Mouse (Mus musculus) forebrain, postnatal 0 days (tissue): Measurements from ENCODE around the gene Rora. TPM values are rescaled to one million over a fixed set of nuclear protein-coding genes. Genes with fewer than 3 reads are reported as not detected.

ENCODE experiments used
- ATAC-seq: fragments of 200-750 bp; cut with Nextera tagmentation; 2 replicates; pipeline ENCODE4 v1.8.0; 2017; ENCODE audit warnings: mild to moderate bottlenecking, moderate library complexity
- DNase-seq: peaks from one replicate; pipeline ENCODE4 v3.0.0-alpha.2; 2015
- H3K27ac ChIP-seq: fragments of 300-500 bp; sonication (generic); 2 replicates; pipeline ENCODE4 v1.5.1; 2014; ENCODE audit warnings: low read depth, mild to moderate bottlenecking, antibody characterized with exemption, low read length, moderate library complexity, mixed read lengths
- H3K27me3 ChIP-seq: fragments of 300-500 bp; sonication (generic); 2 replicates; pipeline ENCODE4 v1.6.1; 2014; ENCODE audit warnings: mild to moderate bottlenecking, low read length, mixed read lengths; ENCODE audit not compliant: insufficient read depth
- H3K36me3 ChIP-seq: fragments of 300-500 bp; sonication (generic); 2 replicates; pipeline ENCODE4 v1.6.1; 2014; ENCODE audit warnings: mild to moderate bottlenecking, moderate library complexity; ENCODE audit not compliant: insufficient read depth
- H3K4me1 ChIP-seq: fragments of 300-500 bp; sonication (generic); 2 replicates; pipeline ENCODE4 v1.6.1; 2014; ENCODE audit warnings: antibody characterized with exemption; ENCODE audit not compliant: insufficient read depth
- H3K4me2 ChIP-seq: fragments of 300-500 bp; sonication (generic); 2 replicates; pipeline ENCODE4 v1.6.1; 2014; ENCODE audit warnings: low read depth, mild to moderate bottlenecking, moderate library complexity
- H3K4me3 ChIP-seq: fragments of 300-500 bp; sonication (generic); 2 replicates; pipeline ENCODE4 v1.5.1; 2014; ENCODE audit warnings: low read depth, low read length, mixed read lengths
- H3K9ac ChIP-seq: fragments of 300-500 bp; sonication (generic); 2 replicates; pipeline ENCODE4 v1.6.1; 2014; ENCODE audit warnings: mild to moderate bottlenecking
- H3K9me3 ChIP-seq: fragments of 300-500 bp; sonication (generic); 2 replicates; pipeline ENCODE4 v1.6.1; 2016; ENCODE audit warnings: low read length
- CTCF ChIP-seq: sonication (generic); IDR thresholded peaks from 2 replicates; pipeline ENCODE4 v1.5.1; 2016; ENCODE audit warnings: antibody characterized with exemption, control low read depth, low read depth
- WGBS: fragments of 180-500 bp; shearing (Covaris S2); extraction: QIAGEN DNeasy Blood & Tissue Kit; methylation state at CpG from one replicate; pipeline ENCODE4 v1.1.7; 2014; 5-methylcytosine and 5-hydroxymethylcytosine counted together
- polyA plus RNA-seq: library from polyadenylated mRNA; unstranded; fragments of >200 nt; fragmentation: Nextera tagmentation; extraction: Ambion mirVana; gene quantifications from 2 replicates; pipeline ENCODE4 v1.2.1, GENCODE M21; 2015
- total RNA-seq: library from RNA; depleted of rRNA; stranded (reverse); fragments of >200 nt; gene quantifications from 2 replicates; pipeline ENCODE4 v1.2.3, GENCODE M21; 2014

Rora gene
- total and polyA plus RNA-seq, 2 experiments from 2014 or later: 9.8 to 23.9 TPM

DNA sequence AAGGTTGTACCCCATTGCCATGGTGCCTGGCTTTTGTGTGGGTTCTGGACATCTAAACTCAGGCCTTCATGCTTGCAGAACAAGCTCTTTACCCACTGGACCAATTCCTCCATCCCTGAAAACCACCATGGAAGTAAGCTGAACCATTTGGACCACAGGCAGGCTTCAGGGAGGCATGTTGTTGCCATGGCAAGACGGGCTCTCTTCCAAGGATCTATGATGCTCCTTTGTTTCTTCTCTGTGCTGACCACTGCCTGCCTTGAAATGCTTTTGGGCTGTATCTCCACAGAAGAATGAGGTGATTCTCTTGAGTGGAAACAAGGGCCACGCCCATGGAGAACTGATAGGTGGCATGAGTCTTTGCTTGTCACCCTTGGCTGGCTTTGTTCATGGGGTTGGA, 473.0 kb downstream of the Rora start:
- H3K9me3 ChIP-seq: no peaks in the 10 kb centered on the region
- H3K36me3 ChIP-seq: no peaks in the 10 kb centered on the region
- ATAC-seq: no peak
- H3K27me3 ChIP-seq: no peaks in the 10 kb centered on the region
- H3K4me2 ChIP-seq: no peak overlapping the region
- H3K27ac ChIP-seq: no peak overlapping the region
- no peak for TF ChIP-seq CTCF
- H3K4me3 ChIP-seq: no peak overlapping the region
- no peak for DNase-seq
- WGBS: 82% methylated on average over 2 of the region's 2 CpGs
- peaks cover 6% of the 10 kb centered on the region; the same call in 1 of the 2 replicates for H3K4me1 ChIP-seq
- H3K9ac ChIP-seq: no peak overlapping the region

DNA sequence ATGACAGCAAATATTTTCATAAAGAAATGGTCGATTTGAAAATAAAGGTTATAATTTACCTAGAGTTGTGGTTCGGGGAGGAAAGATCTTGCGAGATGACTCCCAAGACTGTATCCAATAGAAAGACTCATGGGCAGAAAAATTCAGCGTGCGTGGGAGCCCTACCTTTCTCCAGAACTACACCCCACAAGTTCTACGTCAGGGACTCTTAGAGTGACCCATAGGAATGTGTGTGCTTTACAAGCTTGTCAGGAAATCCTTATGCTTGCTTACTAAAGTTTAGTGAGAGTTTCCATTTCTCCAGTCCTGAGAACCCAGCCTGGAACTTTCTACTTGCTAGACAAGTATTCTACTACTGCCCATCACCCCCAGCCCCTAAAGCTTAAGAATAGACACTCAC, 474.7 kb downstream of the Rora start:
- no peak overlapping the region for H3K4me2 ChIP-seq
- H3K9me3 ChIP-seq: no peaks in the 10 kb centered on the region
- WGBS: 89% methylated on average over 6 of the region's 6 CpGs
- no peak for TF ChIP-seq CTCF
- no peak for ATAC-seq
- H3K9ac ChIP-seq: no peak overlapping the region
- H3K4me3 ChIP-seq: no peak overlapping the region
- H3K36me3 ChIP-seq: no peaks in the 10 kb centered on the region
- peaks cover 6% of the 10 kb centered on the region; the same call in 1 of the 2 replicates for H3K4me1 ChIP-seq
- no peak overlapping the region for H3K27ac ChIP-seq
- H3K27me3 ChIP-seq: no peaks in the 10 kb centered on the region
- no peak for DNase-seq

DNA sequence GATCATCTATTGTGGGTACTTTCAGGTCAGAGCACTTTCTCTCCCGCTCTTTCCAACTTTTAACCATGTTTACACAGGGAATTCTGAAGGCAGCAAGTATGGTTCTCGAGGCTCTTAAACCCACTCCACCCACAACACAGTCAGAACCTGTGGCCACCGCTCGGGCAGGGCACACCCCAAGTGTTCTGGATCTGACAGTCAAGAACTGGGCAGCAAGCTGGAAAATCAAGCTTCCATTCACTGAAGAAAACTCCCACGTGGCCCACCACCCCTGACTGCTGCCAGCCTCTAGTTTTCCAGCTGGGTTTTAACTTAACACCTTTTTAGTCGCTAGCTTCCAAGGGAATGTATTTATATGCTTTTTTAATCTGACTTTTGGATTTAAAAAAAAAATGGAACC, 479.4 kb downstream of the Rora start:
- Histone ChIP-seq H3K4me2 (no peak overlapping the region), H3K9me3 (no peaks in the 10 kb centered on the region), H3K36me3 (no peaks in the 10 kb centered on the region), H3K27ac (no peak overlapping the region), H3K9ac (no peak overlapping the region), H3K4me1 (peaks cover 3% of the 10 kb centered on the region; the same call in 1 of the 2 replicates), H3K4me3 (no peak overlapping the region), H3K27me3 (no peaks in the 10 kb centered on the region)
- ATAC-seq (no peak), DNase-seq (no peak)
- WGBS: 85% methylated on average over 6 of the region's 6 CpGs
- no peak for TF ChIP-seq CTCF

DNA sequence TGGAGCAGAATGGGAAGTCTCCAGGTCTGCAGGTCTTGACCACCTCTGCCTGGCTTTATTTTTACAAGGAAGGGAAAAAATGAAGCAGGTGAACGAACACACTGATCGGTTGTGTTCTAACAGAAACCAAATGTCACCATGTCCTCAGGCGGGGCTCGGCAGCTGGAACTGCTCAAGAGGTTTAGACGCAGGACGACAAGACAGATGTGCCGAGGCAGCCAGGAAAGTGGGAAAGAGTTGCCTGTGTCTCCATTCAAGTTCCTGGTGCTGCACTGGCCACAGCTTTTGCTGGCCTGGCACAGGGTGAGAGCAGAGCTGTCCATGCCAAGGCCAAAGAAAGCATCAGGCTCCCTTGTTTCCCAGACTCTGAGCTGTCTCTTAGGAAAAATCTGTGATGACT, 480.1 kb downstream of the Rora start:
- TF ChIP-seq CTCF: no peak

DNA sequence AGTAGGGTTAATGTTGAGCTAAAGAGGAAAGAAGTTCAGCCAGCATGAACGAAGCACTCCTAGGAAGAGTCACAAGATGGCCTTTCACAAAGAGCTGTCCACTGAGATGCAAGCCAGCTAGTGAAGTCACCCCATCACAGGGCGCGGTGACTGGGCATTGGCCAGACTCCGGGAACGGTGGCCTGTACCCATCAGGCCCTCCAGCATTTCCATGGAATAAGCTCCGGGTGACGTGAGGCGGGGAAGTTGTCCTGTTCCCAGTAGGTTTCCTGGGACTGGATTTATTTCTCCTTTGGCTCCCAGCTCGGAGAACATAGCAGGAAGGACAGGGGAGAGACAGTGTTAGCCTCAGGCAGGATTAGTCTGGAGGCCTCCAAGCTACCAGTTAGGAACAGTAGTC, 481.0 kb downstream of the Rora start:
- Histone ChIP-seq H3K9ac (no peak overlapping the region), H3K4me3 (no peak overlapping the region), H3K27ac (no peak overlapping the region), H3K36me3 (no peaks in the 10 kb centered on the region), H3K27me3 (no peaks in the 10 kb centered on the region), H3K4me1 (peaks cover 3% of the 10 kb centered on the region; the same call in 1 of the 2 replicates), H3K4me2 (no peak overlapping the region), H3K9me3 (no peaks in the 10 kb centered on the region)
- 80% methylated on average over 9 of the region's 9 CpGs for WGBS
- no peak for TF ChIP-seq CTCF
- ATAC-seq (no peak), DNase-seq (no peak)

More for the DNA sequence above, 480.1 kb downstream of the Rora start:
- no peak overlapping the region for H3K4me3 ChIP-seq
- ATAC-seq (no peak), DNase-seq (no peak)
- no peak overlapping the region for H3K27ac ChIP-seq
- no peak overlapping the region for H3K9ac ChIP-seq
- WGBS: 83% methylated on average over 7 of the region's 7 CpGs
- no peaks in the 10 kb centered on the region for H3K9me3 ChIP-seq
- no peaks in the 10 kb centered on the region for H3K27me3 ChIP-seq
- H3K36me3 ChIP-seq: no peaks in the 10 kb centered on the region
- H3K4me1 ChIP-seq: peaks cover 3% of the 10 kb centered on the region; the same call in 1 of the 2 replicates
- H3K4me2 ChIP-seq: no peak overlapping the region

DNA sequence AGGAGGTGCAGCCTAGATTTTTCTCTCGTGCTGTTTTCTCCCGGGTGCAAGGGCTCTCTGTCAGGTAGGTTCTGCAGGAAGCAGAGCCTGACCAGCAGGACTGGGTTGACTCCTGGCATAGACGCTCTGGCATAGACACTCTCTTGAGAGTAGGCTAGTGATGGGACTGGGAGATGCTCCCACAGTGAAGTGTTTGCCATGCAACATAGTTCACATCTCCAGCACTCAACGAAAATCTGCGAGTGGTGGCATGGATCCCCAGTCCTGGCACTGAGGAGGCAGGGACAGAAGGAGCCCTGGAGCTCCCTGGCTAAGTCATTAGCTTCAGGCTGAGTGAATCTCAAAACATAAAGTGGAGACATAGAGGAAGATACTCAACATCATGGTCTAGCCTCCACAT, 483.2 kb downstream of the Rora start:
- WGBS: 77% methylated on average over 5 of the region's 5 CpGs
- ATAC-seq: no peak
- Histone ChIP-seq H3K9ac (no peak overlapping the region), H3K27me3 (no peaks in the 10 kb centered on the region), H3K36me3 (no peaks in the 10 kb centered on the region), H3K9me3 (no peaks in the 10 kb centered on the region), H3K4me2 (no peak overlapping the region), H3K4me3 (no peak overlapping the region), H3K27ac (no peak overlapping the region), H3K4me1 (peaks cover 3% of the 10 kb centered on the region; the same call in 1 of the 2 replicates)
- no peak for TF ChIP-seq CTCF
- DNase-seq: no peak

DNA sequence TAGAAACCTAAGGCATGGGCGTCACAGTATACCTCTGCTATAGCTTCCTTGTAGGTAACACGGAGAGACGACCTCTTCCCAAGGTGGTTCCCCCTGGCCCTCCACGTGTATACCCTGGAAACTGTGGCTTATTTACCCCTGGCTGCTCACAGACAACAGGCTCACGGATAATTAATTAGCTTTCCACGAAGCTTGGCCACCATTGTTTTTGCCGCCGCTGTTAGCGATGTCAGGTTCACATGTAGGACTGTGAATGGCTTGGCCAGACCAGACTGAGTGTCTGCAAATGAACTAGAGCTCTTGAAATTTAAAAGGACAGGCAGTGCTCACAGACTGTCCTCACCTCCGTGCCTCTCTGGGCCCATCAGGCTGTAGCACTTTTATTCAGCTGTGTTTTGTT, 483.8 kb downstream of the Rora start:
- TF ChIP-seq CTCF: no peak
- ATAC-seq (no peak), DNase-seq (no peak)
- Histone ChIP-seq H3K4me1 (peaks cover 3% of the 10 kb centered on the region; the same call in 1 of the 2 replicates), H3K27ac (no peak overlapping the region), H3K9ac (0 out of 2 replicates have a peak overlapping the region, but pooled peaks have one; percentile 3), H3K9me3 (no peaks in the 10 kb centered on the region), H3K36me3 (no peaks in the 10 kb centered on the region), H3K4me3 (no peak overlapping the region), H3K27me3 (no peaks in the 10 kb centered on the region), H3K4me2 (no peak overlapping the region)
- 19% methylated on average over 10 of the region's 10 CpGs for WGBS
